Mouse (Mus musculus): ENCODE data around the gene Pml.

DNA sequence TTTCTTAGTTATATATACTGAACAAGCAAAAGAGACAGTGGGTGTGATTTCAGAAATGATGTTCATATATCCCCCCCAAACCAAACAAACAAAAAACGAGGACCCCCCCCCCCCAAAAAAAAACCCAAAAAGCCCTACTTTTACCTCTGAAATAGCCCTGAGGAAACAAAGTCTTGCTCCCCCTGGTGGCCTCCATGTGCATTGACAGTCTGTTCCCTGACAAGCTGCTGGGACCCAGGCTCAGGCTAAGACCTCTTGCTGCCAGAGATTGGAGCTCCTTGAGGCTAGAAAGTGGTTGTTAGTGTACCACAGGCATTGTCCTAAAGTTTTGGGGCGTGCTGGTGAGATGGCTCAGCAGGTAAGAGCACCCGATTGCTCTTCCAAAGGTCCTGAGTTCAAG, 32.0 kb upstream of the Pml start:
- TF ChIP-seq CTCF (IDR thresholded peaks at IDR 0.05; ENCODE audit: low read depth, low read length) (peak; percentile 57), GATA1 (IDR thresholded peaks at IDR 0.05; ENCODE audit: borderline replicate concordance, low read length) (no peak)

Measured in G1E (cell line).